Mouse (Mus musculus) monocyte, adult 5-6 weeks (primary cell): ENCODE data around the gene Spata32. TPM values are rescaled to one million over a fixed set of nuclear protein-coding genes. Genes with fewer than 3 reads are reported as not detected.

ENCODE experiments used
- ATAC-seq: fragments of 153-309, 156-312 bp; replicated peaks from 2 replicates; pipeline ENCODE4 v1.8.0; 2017; ENCODE audit warnings: mild to moderate bottlenecking; ENCODE audit not compliant: low TSS enrichment, insufficient number of reproducible peaks, severe bottlenecking, poor library complexity, low FRiP score
- total RNA-seq: library from RNA; stranded (forward); fragments of 200-1000, 200-491, 200-594 nt; gene quantifications from 3 replicates; pipeline ENCODE4 v1.2.3, GENCODE M21; 2017

Spata32 gene
- total RNA-seq, 1 experiment from 2014 or later: not detected

DNA sequence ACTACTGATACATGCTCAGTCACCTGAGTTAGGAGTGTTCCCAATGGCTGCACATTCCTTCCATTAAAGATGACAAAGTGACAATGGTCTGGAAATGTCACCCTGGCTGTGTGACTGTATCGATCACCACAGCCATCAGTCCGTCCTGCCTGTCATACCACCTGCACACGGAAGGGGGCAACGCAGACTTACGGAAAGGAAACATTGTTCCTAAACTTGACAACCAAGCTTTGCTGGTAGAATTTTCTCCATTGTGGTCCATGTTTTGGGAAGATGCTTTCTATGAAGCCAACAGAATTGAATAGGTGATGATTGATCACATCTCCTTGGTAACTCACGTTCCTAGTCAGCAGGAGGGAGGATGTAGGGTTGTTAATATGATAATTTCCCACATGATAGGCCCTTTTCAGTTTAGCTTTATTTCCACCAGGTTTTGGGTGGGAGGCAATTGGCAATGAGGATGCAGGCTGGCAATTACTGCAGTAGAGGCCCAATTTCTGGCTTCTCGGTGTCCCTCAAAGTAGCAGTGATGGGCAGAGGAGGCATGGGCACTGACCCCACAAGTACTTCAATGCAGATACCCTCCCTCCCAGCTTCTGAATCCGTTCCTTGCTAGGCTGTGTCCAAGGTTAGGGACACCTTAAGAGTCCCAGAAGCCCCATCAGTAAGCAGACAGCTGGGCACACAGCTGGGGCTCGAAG is 49.4 kb downstream of the Spata32 start:
- ATAC-seq: peak; percentile 30

DNA sequence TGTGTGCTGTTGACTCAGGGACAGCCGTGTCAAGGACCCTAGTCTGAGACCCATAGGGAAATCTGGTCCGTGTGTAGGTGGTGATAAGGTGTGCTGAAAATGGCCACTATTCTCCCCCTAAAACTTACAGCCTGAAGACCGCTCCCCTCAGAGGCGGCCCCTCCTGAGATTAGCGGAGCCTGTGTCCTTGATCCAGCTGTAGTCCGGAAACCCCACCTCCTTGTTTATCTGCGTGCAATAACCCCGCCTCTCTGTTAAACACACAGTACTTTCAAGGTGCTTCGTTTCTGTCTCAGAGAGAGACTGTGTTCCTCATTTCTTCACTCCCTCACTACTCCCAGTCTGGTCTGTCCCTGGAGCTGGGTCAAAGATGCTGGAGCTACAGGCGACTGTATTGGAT is 53.8 kb downstream of the Spata32 start:
- no peak for ATAC-seq

DNA sequence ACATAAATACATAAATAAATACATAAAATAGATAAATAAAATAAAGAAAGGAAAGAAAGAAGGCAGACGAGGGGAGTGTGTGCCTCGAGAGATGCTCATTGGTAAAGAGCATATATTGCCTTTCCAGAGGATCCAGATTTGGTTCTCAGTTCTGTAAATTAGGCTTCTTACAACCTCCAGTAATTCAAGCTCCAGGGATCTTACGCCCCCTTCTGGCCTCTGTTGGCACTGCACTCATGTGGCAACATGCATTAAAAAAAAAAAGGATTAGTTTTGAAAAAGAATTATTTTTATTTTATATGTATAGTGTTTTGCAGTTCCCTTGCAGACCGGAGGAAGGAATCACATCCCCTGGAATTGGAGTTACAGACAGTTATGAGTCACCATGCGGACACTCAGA is 56.1 kb downstream of the Spata32 start:
- no peak for ATAC-seq

DNA sequence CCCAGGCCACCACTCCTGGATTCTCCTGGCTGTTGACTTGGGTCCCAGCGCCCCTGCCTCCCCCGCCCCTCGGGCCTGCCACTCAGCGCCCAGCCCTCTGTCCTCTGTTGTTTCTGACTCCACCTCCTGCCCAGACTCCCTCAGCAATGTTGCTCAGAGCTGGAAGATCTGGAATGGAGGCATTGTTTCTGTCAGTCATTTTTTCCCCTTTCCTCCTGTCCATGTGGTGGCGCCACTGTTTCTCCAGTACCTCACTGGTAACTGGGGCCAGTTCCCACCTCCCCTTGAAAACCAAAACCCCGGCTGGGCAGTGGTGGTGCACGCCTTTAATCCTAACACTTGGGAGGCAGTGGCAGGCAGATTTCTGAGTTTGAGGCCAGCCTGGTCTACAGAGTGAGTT is 56.8 kb downstream of the Spata32 start:
- no peak for ATAC-seq

DNA sequence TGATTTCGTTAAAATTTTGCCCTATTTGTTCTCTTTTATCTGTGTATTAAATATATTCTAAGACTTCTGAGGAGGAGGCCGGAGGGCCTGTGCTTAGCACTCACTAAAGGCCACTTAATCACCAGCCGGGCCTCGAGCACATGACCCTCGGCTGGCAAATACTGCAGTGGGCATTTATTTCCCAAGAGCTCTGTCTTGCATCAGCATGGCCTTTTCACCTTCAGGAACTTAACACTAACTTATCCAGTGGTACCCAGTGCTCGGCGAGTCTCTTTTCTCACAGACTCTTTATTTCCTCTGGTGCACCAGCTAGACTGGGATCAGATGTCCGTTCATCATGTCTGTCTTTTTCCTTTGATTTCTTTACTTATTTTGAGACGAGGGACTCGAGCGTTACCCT is 57.5 kb downstream of the Spata32 start:
- ATAC-seq: no peak

DNA sequence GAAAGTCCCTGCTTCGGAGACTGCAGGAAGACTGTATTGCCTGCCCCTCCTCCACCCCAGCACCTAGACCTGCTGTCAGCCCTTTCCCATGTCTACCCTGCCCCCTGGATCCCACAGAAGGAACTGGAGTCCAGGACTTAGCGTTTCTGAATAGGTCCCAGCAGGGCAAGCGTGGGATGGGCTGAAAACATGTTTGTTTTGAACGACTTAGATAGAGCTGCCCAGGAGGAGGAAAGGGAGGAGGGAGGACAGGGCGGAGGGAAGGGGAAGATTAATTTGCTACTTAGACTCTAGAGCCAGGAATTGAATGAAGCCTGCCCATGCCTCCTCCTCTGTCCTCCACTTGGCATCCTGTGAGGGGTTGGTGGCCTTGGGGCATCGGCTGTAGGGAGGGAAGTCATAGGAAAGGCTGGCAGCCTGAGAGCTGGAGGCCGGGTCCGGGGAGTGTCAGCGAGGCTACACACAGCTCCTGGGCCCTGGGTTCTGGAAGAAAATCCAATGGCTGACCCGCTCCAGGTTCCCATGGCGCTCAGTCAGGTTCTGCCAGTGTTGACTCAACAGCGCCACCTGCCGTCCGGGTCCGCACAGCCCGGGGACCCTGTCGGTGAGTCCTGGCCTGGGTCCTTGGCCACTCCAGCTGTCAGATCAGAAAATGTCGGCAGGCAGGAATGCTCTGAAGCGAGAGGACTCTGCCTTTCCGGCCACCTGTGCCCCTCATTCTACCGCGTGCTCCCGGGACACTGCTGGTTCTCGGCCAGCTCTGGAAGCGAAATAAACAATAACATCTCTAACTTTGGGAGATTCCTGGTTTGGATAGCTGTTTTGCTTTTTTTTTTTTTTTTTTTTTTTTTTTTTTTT is 59.4 kb downstream of the Spata32 start:
- ATAC-seq: peak; percentile 93

Other genes starting within 250 kb of the Spata32 start
- 54.9 to 60.7 TPM (median 55.9 TPM) in 3 replicates for gene Nmt1, start 190.2 kb downstream of the Spata32 start, total RNA-seq
- 15.5 to 32.4 TPM (median 15.8 TPM) in 3 replicates for gene Dcakd, start 190.1 kb downstream of the Spata32 start, total RNA-seq
- gene Plcd3, start 116.8 kb downstream of the Spata32 start, total RNA-seq: 0.97 TPM in 1 of 3 replicates, not detected in the others
- 21.8 to 32.6 TPM (median 28.3 TPM) in 3 replicates for gene Acbd4, start 116.8 kb downstream of the Spata32 start, total RNA-seq
- 90.9 to 99.4 TPM (median 96.2 TPM) in 3 replicates for gene Hexim1, start 102.2 kb downstream of the Spata32 start, total RNA-seq
- gene Hexim2, start 86.0 kb downstream of the Spata32 start, total RNA-seq: 0.87 to 2.5 TPM in 2 of 3 replicates, not detected in the other
- gene Fmnl1, start 47.3 kb downstream of the Spata32 start, total RNA-seq: 189 to 455 TPM (median 252 TPM) in 3 replicates
- gene 1700023F06Rik, start 9.9 kb downstream of the Spata32 start, total RNA-seq: not detected in 3 replicates
- gene Map3k14, start 49.0 kb upstream of the Spata32 start, total RNA-seq: 72.0 to 89.0 TPM (median 88.0 TPM) in 3 replicates
- 59.2 to 68.0 TPM (median 67.2 TPM) in 3 replicates for gene Arhgap27, start 145.3 kb upstream of the Spata32 start, total RNA-seq
- gene Plekhm1, start 194.3 kb upstream of the Spata32 start, total RNA-seq: 8.9 to 19.9 TPM (median 12.6 TPM) in 3 replicates